Mouse (Mus musculus): Measurements from ENCODE around the gene Wnt4.

DNA sequence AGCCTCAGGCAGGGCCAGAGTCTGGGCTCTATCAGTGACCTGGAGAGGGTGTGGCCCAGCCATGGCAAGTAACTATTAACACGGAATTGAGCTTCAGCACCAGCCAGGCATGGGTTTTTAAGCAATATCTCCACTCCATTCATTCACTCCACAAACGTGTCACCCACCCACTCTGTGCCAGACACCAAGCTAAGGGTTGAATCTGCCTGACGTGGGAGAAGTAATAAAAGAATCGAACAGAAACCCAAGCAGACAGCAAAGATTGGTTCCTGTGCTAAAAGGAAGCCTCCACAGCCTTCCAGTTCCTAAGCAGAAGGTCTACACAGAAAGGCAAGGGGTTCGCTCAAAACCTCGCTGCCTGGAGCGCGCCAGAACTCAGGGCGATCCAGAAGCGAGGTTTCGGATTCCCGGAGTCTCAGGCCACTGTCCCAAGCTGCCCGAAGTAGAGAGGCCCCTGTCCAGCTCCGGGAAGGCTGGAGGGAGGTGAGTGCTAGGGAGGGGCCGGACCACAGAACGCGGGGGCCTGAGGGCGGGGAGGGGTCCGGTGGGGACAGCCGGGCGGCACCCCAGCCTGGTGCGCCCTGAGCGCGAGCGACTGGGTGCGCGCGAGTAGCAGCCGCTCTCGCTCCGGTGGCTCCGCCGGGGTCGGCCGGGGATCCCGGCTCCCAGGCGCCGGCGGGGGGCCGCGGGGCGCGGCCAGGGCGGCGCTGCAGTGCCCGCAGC, 685 bp upstream of the Wnt4 start:
- TF ChIP-seq MAFK (IDR thresholded peaks at IDR 0.05; ENCODE audit: insufficient read depth, low read depth, low read length) (no peak), CHD2 (IDR thresholded peaks at IDR 0.05; ENCODE audit: low read depth, low read length) (no peak), ZNF384 (IDR thresholded peaks at IDR 0.05; ENCODE audit: low read depth, low read length) (no peak), ZC3H11A (IDR thresholded peaks at IDR 0.05; ENCODE audit: borderline replicate concordance, low read depth, low read length) (no peak)
